Mouse (Mus musculus): ENCODE data around the gene Trex1.

GRCm38 (mm10) chr9:109040906-109041305 lies 18.6 kb downstream of the Trex1 start:
- TF ChIP-seq CTCF (IDR thresholded peaks at IDR 0.05; ENCODE audit: low read depth), result no peak
- TF ChIP-seq EP300 (IDR thresholded peaks at IDR 0.05; ENCODE audit: low read depth), result no peak

All from liver, postnatal 0 days (tissue).